Mouse (Mus musculus) granulocyte monocyte progenitor cell, adult 5-6 weeks (primary cell): ENCODE measurements around the gene Galnt10. TPM values are rescaled to one million over a fixed set of nuclear protein-coding genes. Genes with fewer than 3 reads are reported as not detected.

Experiments
- ATAC-seq: replicated peaks from 2 replicates; pipeline ENCODE4 v1.8.0; 2016; ENCODE audit warnings: mild to moderate bottlenecking, moderate TSS enrichment, inconsistent platforms; ENCODE audit not compliant: poor library complexity, severe bottlenecking
- total RNA-seq, 2 experiments: library from RNA; stranded (forward) in 1 of 2; stranded (reverse) in 1 of 2; fragments of 200-712, 200-1000 nt in 1 of 2; fragments of >200 nt in 1 of 2; fragmentation: Nextera tagmentation in 1 of 2; gene quantifications; 2 replicates each; pipeline ENCODE4 v1.2.3; 2014 to 2017

Gene Galnt10
- total RNA-seq, 2 experiments from 2014 or later, result 6.8 to 8.9 TPM

GRCm38 (mm10) chr11:57836401-57836800 lies 191.2 kb downstream of the Galnt10 start:
- ATAC-seq, result no peak

Other genes starting within 250 kb of the Galnt10 start
- 35.4 and 46.4 TPM in 2 replicates for gene Fam114a2, start 126.8 kb upstream of the Galnt10 start, total RNA-seq (2014; fragmentation: Nextera tagmentation)
- gene Fam114a2, start 126.8 kb upstream of the Galnt10 start, total RNA-seq (2017), result 29.7 and 30.9 TPM in 2 replicates
- 26.6 and 26.8 TPM in 2 replicates for gene Mfap3, start 126.8 kb upstream of the Galnt10 start, total RNA-seq (2014; fragmentation: Nextera tagmentation)
- gene Mfap3, start 126.8 kb upstream of the Galnt10 start, total RNA-seq (2017), result 26.6 and 29.7 TPM in 2 replicates
- gene Sap30l, start 156.2 kb downstream of the Galnt10 start, total RNA-seq (2014; fragmentation: Nextera tagmentation), result 9.7 and 14.0 TPM in 2 replicates
- gene Sap30l, start 156.2 kb downstream of the Galnt10 start, total RNA-seq (2017), result 13.3 and 21.9 TPM in 2 replicates
- not detected in 2 replicates for gene Hand1, start 187.4 kb downstream of the Galnt10 start, total RNA-seq (2014; fragmentation: Nextera tagmentation)
- gene Hand1, start 187.4 kb downstream of the Galnt10 start, total RNA-seq (2017), result not detected in 2 replicates